Mouse (Mus musculus) neural tube, embryonic 13.5 days (tissue): ENCODE measurements at regions not wholly inside any gene's neighbourhood (a gene's known extent, or its start where the extent isn't known, plus 50 kb on each side); places are given as distances from the start of the nearest gene placed in this dataset.

Experiments used
- ATAC-seq: fragments of 200-750 bp; cut with Nextera tagmentation; 2 replicates; pipeline ENCODE4 v1.8.0; 2017; ENCODE audit warnings: low read depth, mild to moderate bottlenecking, moderate TSS enrichment, moderate library complexity
- H3K27ac ChIP-seq: fragments of 300-500 bp; sonication (generic); replicated peaks from 2 replicates; pipeline ENCODE4 v1.5.1; 2015; ENCODE audit warnings: moderate library complexity, mild to moderate bottlenecking, inconsistent platforms
- H3K27me3 ChIP-seq: fragments of 300-500 bp; sonication (generic); 2 replicates; pipeline ENCODE4 v1.6.1; 2015; ENCODE audit warnings: mild to moderate bottlenecking, inconsistent platforms
- H3K36me3 ChIP-seq: fragments of 300-500 bp; sonication (generic); 2 replicates; pipeline ENCODE4 v1.6.1; 2015; ENCODE audit warnings: mild to moderate bottlenecking, inconsistent platforms
- H3K4me1 ChIP-seq: fragments of 300-500 bp; sonication (generic); replicated peaks from 2 replicates; pipeline ENCODE4 v1.6.1; 2015; ENCODE audit warnings: inconsistent platforms
- H3K4me2 ChIP-seq: fragments of 300-500 bp; sonication (generic); 2 replicates; pipeline ENCODE4 v1.6.1; 2015; ENCODE audit warnings: inconsistent platforms, mild to moderate bottlenecking, moderate library complexity
- H3K4me3 ChIP-seq: fragments of 300-500 bp; sonication (generic); 2 replicates; pipeline ENCODE4 v1.5.1; 2015; ENCODE audit warnings: mild to moderate bottlenecking, inconsistent platforms
- H3K9ac ChIP-seq: fragments of 300-500 bp; sonication (generic); 2 replicates; pipeline ENCODE4 v1.6.1; 2015; ENCODE audit warnings: moderate library complexity, mild to moderate bottlenecking, inconsistent platforms
- H3K9me3 ChIP-seq: fragments of 300-500 bp; sonication (generic); 2 replicates; pipeline ENCODE4 v1.6.1; 2016; ENCODE audit warnings: inconsistent platforms
- WGBS: fragments of 180-500 bp; shearing (Covaris S2); methylation state at CpG from one replicate; pipeline ENCODE4 v1.1.7; 2015; 5-methylcytosine and 5-hydroxymethylcytosine counted together

- Histone ChIP-seq H3K9ac (no peak overlapping the region), H3K9me3 (peaks cover 3% of the 10 kb centered on the region; the same call in 1 of the 2 replicates), H3K4me3 (no peak overlapping the region), H3K27ac (no peak overlapping the region), H3K36me3 (no peaks in the 10 kb centered on the region), H3K27me3 (no peaks in the 10 kb centered on the region), H3K4me2 (no peak overlapping the region), H3K4me1 (no peaks in the 10 kb centered on the region)
- 83% methylated on average over 17 of the region's 17 CpGs for WGBS
- no peak for ATAC-seq
Measured at GRCm38 (mm10) chr9:62590407-62591195, 53.8 kb upstream of the Coro2b start.

DNA sequence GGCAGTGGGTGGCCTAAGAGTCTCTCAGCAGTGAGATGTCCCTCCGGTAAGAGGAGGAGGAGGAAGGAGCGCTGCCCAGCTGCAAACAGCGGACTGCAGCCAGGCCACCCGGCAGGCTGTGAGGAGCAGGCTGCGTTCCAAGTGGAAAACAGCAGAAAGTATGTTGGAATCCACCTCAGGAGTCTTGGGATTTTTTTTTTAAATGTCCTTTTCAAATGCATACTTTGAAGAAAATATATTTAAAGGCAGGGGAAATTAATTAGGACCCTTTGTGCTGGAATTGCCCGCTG lies 54.3 kb upstream of the Coro2b start:
- Histone ChIP-seq H3K4me3 (no peak overlapping the region), H3K9ac (no peak overlapping the region), H3K27ac (no peak overlapping the region), H3K4me1 (no peaks in the 10 kb centered on the region), H3K9me3 (peaks cover 3% of the 10 kb centered on the region; the same call in 1 of the 2 replicates), H3K36me3 (no peaks in the 10 kb centered on the region), H3K4me2 (no peak overlapping the region), H3K27me3 (no peaks in the 10 kb centered on the region)
- no peak for ATAC-seq
- 82% methylated on average over 6 of the region's 6 CpGs for WGBS

GRCm38 (mm10) chr9:62598056-62598455 lies 61.2 kb upstream of the Coro2b start:
- H3K27me3 ChIP-seq: no peaks in the 10 kb centered on the region
- H3K36me3 ChIP-seq: no peaks in the 10 kb centered on the region
- no peak for ATAC-seq
- H3K9ac ChIP-seq: no peak overlapping the region
- no peak overlapping the region for H3K4me2 ChIP-seq
- H3K4me1 ChIP-seq: no peaks in the 10 kb centered on the region
- no peaks in the 10 kb centered on the region for H3K9me3 ChIP-seq
- WGBS: 77% methylated on average over 7 of the region's 7 CpGs
- H3K27ac ChIP-seq: no peak overlapping the region
- H3K4me3 ChIP-seq: no peak overlapping the region

DNA sequence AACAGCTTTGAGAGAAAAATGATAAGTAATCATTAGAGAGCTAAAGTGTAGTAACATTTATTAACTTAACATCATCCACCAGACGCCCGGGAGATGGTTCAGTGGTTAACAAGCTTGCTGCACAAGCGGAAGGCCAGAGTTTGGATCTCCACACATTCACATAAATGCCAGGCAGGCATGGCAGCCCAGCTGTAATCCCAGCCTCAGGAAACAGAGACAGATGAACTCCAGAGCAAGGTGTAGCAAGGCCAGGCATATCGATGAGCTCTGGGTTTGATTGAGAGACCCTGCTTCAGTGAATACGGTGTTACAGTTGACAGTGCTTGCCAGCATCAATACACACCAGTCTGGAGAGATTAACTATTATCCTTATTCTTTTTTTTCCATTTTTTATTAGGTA lies 62.1 kb upstream of the Coro2b start:
- Histone ChIP-seq H3K27ac (no peak overlapping the region), H3K9me3 (no peaks in the 10 kb centered on the region), H3K27me3 (no peaks in the 10 kb centered on the region), H3K4me2 (no peak overlapping the region), H3K4me3 (no peak overlapping the region), H3K4me1 (no peaks in the 10 kb centered on the region), H3K9ac (no peak overlapping the region), H3K36me3 (no peaks in the 10 kb centered on the region)
- 92% methylated on average over 5 of the region's 5 CpGs for WGBS
- ATAC-seq: no peak

GRCm38 (mm10) chr9:62610526-62610925 lies 67.1 kb upstream of the Itga11 start:
- 84% methylated on average over 2 of the region's 2 CpGs for WGBS
- no peak for ATAC-seq
- Histone ChIP-seq H3K4me3 (no peak overlapping the region), H3K4me2 (no peak overlapping the region), H3K9ac (no peak overlapping the region), H3K36me3 (no peaks in the 10 kb centered on the region), H3K27ac (no peak overlapping the region), H3K4me1 (peaks cover 10% of the 10 kb centered on the region), H3K9me3 (peaks cover 10% of the 10 kb centered on the region), H3K27me3 (no peaks in the 10 kb centered on the region)

DNA sequence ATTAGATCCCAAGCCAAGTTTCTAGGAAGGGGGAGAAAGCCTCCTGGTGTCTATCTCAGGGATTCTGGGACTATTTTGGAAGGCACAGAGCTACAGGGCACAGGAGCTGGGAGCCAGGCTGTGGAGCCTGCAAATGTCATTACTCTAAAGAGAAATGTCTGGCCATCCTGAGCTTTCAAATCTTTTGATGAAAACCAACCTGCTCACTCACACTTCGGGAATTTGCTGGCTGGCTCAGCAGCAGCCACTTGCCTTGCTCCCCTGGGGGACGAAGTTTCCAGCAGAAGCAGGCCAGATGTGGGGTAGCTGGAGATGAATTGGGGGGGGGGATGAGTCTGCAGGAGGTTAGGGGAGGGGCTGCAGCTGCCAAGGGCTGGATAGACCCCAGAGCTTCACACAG lies 66.2 kb upstream of the Itga11 start:
- no peak overlapping the region for H3K27ac ChIP-seq
- H3K27me3 ChIP-seq: no peaks in the 10 kb centered on the region
- ATAC-seq: no peak
- no peak overlapping the region for H3K4me3 ChIP-seq
- WGBS: 63% methylated on average over 2 of the region's 2 CpGs
- no peaks in the 10 kb centered on the region for H3K36me3 ChIP-seq
- H3K9ac ChIP-seq: no peak overlapping the region
- H3K4me1 ChIP-seq: peaks cover 10% of the 10 kb centered on the region
- no peak overlapping the region for H3K4me2 ChIP-seq
- H3K9me3 ChIP-seq: peaks cover 10% of the 10 kb centered on the region

DNA sequence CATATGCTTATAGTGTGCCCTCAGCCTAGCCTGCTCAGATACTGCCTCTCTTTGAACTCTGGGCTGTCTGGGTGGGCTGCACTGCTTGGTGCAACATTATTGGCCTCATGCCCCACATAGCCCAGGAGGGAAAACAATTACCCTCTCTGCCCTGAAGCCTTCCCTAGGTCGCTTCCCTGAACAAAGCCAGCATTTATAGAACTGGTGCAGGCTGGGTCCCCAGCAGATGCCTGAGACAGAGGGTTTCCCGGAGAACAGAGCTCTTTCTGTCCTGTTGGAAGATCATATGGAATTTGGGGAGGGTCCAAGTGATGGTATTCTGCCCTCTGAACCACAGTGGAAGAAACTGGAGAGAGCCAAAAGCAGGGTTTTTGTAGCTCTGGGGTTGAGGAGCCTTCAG lies 64.6 kb upstream of the Itga11 start:
- H3K9ac ChIP-seq: no peak overlapping the region
- H3K36me3 ChIP-seq: no peaks in the 10 kb centered on the region
- H3K4me3 ChIP-seq: no peak overlapping the region
- ATAC-seq: no peak
- 21% methylated on average over 2 of the region's 2 CpGs for WGBS
- H3K9me3 ChIP-seq: peaks cover 10% of the 10 kb centered on the region
- 0 out of 2 replicates have a peak overlapping the region, but pooled peaks have one; percentile 46 for H3K27ac ChIP-seq
- H3K4me2 ChIP-seq: no peak overlapping the region
- H3K4me1 ChIP-seq: peaks cover 10% of the 10 kb centered on the region
- H3K27me3 ChIP-seq: no peaks in the 10 kb centered on the region

GRCm38 (mm10) chr9:62613806-62614205 lies 63.8 kb upstream of the Itga11 start:
- 82% methylated on average over 8 of the region's 8 CpGs for WGBS

DNA sequence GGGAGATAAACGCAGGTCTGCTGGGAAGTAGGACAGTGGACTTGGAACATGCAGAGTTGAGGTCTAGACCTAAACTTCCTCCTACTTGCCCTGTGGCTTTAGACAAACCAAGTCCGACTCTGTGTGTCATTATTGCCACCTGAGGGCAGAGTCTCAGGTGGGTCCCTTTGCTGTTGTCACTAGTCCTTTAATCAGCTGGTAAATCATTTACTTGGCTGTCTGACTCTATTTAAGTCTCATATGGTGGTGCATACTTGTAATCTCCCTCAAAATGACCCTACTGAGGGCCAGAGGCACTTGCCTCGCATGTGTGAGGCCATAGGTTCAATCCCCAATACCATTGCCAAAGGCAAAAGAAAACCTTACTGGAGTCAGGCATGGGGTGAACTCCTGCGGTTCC lies 62.7 kb upstream of the Itga11 start:
- no peak overlapping the region for H3K27ac ChIP-seq
- ATAC-seq: no peak
- H3K4me1 ChIP-seq: peaks cover 10% of the 10 kb centered on the region
- H3K9ac ChIP-seq: no peak overlapping the region
- no peak overlapping the region for H3K4me2 ChIP-seq
- H3K36me3 ChIP-seq: no peaks in the 10 kb centered on the region
- peaks cover 5% of the 10 kb centered on the region for H3K9me3 ChIP-seq
- no peak overlapping the region for H3K4me3 ChIP-seq
- WGBS: 85% methylated on average over 4 of the region's 4 CpGs
- H3K27me3 ChIP-seq: no peaks in the 10 kb centered on the region

More at GRCm38 (mm10) chr9:62613806-62614205, 63.8 kb upstream of the Itga11 start:
- Histone ChIP-seq H3K4me3 (no peak overlapping the region), H3K4me1 (peaks cover 10% of the 10 kb centered on the region), H3K27me3 (no peaks in the 10 kb centered on the region), H3K9me3 (peaks cover 10% of the 10 kb centered on the region), H3K4me2 (no peak overlapping the region), H3K9ac (no peak overlapping the region), H3K36me3 (no peaks in the 10 kb centered on the region), H3K27ac (0 out of 2 replicates have a peak overlapping the region, but pooled peaks have one; percentile 46)
- no peak for ATAC-seq

- Histone ChIP-seq H3K4me3 (no peak overlapping the region), H3K4me2 (no peak overlapping the region), H3K36me3 (no peaks in the 10 kb centered on the region), H3K27me3 (no peaks in the 10 kb centered on the region), H3K4me1 (peaks cover 10% of the 10 kb centered on the region), H3K27ac (no peak overlapping the region), H3K9ac (no peak overlapping the region), H3K9me3 (no peaks in the 10 kb centered on the region)
- WGBS: 80% methylated on average over 1 of the region's 1 CpGs
- ATAC-seq: no peak
Measured at GRCm38 (mm10) chr9:62615799-62616198, 61.8 kb upstream of the Itga11 start.

GRCm38 (mm10) chr9:62618994-62619393 lies 58.6 kb upstream of the Itga11 start:
- Histone ChIP-seq H3K27me3 (no peaks in the 10 kb centered on the region), H3K4me3 (no peak overlapping the region), H3K36me3 (no peaks in the 10 kb centered on the region), H3K27ac (no peak overlapping the region), H3K9me3 (no peaks in the 10 kb centered on the region), H3K4me2 (no peak overlapping the region), H3K9ac (no peak overlapping the region), H3K4me1 (no peaks in the 10 kb centered on the region)
- no peak for ATAC-seq
- WGBS: 94% methylated on average over 1 of the region's 1 CpGs

DNA sequence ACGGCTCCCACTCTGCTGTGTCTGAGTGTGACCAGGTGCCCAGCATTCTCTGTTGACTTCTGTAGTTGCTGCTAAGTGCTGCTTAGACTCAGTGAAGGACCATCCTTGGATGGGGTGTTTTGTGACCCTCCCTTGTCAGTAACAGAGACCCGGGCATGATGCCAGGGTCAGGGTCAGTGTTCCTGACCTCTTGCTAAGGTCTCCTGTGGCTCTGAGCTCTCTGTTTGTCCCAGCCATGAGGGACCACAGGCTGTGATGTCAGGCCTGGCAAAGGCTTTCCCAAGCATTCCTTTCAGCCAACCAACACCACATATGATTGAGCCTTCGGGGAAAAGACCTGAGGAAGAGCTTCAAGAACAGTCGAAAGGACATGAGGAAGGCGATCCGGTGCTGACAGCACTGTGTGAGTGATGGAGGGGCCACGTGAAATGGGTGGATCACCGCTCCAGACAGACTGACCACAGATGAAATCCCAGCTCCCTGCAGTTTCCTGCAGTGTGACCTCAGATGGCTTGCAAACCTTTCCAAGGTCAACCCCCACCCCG lies 56.7 kb upstream of the Itga11 start:
- Histone ChIP-seq H3K4me2 (no peak overlapping the region), H3K4me3 (no peak overlapping the region), H3K27ac (no peak overlapping the region), H3K36me3 (no peaks in the 10 kb centered on the region), H3K9ac (no peak overlapping the region), H3K4me1 (no peaks in the 10 kb centered on the region), H3K27me3 (no peaks in the 10 kb centered on the region), H3K9me3 (no peaks in the 10 kb centered on the region)
- ATAC-seq: no peak
- 72% methylated on average over 9 of the region's 9 CpGs for WGBS

DNA sequence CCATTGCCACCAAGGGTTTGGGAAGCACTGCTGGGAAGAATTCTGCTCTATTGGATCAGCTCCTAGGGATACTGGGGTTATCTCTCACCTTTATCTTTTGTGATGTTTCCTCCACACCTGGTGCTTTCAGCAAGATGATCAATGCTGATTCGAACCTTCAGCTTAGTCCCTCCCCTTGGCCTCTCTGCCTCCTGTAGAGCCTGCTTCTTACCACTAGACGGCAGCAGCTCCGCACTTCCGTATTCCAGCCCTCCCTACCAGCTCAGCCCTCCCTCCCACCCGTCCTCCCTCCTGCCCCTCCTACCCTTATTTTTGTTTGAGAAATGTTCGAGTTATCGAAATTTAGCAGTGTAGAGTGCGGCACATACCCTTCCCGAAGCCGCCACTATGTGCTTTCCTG lies 55.5 kb upstream of the Itga11 start:
- Histone ChIP-seq H3K4me2 (no peak overlapping the region), H3K9ac (no peak overlapping the region), H3K27ac (no peak overlapping the region), H3K4me3 (no peak overlapping the region), H3K36me3 (no peaks in the 10 kb centered on the region), H3K9me3 (no peaks in the 10 kb centered on the region), H3K4me1 (no peaks in the 10 kb centered on the region), H3K27me3 (no peaks in the 10 kb centered on the region)
- WGBS: 64% methylated on average over 10 of the region's 10 CpGs
- no peak for ATAC-seq
